Mouse (Mus musculus) liver, embryonic 15.5 days (tissue): ENCODE results near the gene Tyw3. TPM values are rescaled to one million over a fixed set of nuclear protein-coding genes. Genes with fewer than 3 reads are reported as not detected.
"Not testable (repeated sequence)": the region's sequence is repeated elsewhere in the genome, so short reads cannot be mapped to it uniquely, and the experiment has no call there.

Experiments used
- ATAC-seq: fragments of 200-750 bp; cut with Nextera tagmentation; 2 replicates; pipeline ENCODE4 v1.8.0; 2017; ENCODE audit warnings: moderate number of reproducible peaks, mild to moderate bottlenecking, moderate library complexity; ENCODE audit not compliant: insufficient read depth
- H3K27ac ChIP-seq: fragments of 300-500 bp; sonication (generic); replicated peaks from 2 replicates; pipeline ENCODE4 v1.5.1; 2015; ENCODE audit warnings: mild to moderate bottlenecking, inconsistent platforms
- H3K27me3 ChIP-seq: fragments of 300-500 bp; sonication (generic); 2 replicates; pipeline ENCODE4 v1.6.1; 2015; ENCODE audit warnings: mild to moderate bottlenecking, inconsistent platforms
- H3K36me3 ChIP-seq: fragments of 300-500 bp; sonication (generic); replicated peaks from 2 replicates; pipeline ENCODE4 v1.6.1; 2015; ENCODE audit warnings: moderate library complexity, mild to moderate bottlenecking, inconsistent platforms
- H3K4me1 ChIP-seq: fragments of 300-500 bp; sonication (generic); replicated peaks from 2 replicates; pipeline ENCODE4 v1.6.1; 2015; ENCODE audit warnings: inconsistent platforms
- H3K4me2 ChIP-seq: fragments of 300-500 bp; sonication (generic); 2 replicates; pipeline ENCODE4 v1.6.1; 2015; ENCODE audit warnings: moderate library complexity, mild to moderate bottlenecking, inconsistent platforms
- H3K4me3 ChIP-seq: fragments of 300-500 bp; sonication (generic); replicated peaks from 2 replicates; pipeline ENCODE4 v1.5.1; 2015; ENCODE audit warnings: mild to moderate bottlenecking, inconsistent platforms
- H3K9ac ChIP-seq: fragments of 300-500 bp; sonication (generic); 2 replicates; pipeline ENCODE4 v1.6.1; 2015; ENCODE audit warnings: moderate library complexity, mild to moderate bottlenecking, inconsistent platforms
- H3K9me3 ChIP-seq: fragments of 300-500 bp; sonication (generic); replicated peaks from 2 replicates; pipeline ENCODE4 v1.6.1; 2016; ENCODE audit warnings: inconsistent platforms
- WGBS: fragments of 180-500 bp; shearing (Covaris S2); methylation state at CpG from one replicate; pipeline ENCODE4 v1.1.7; 2015; ENCODE audit warnings: mixed read lengths; ENCODE audit not compliant: insufficient replicate concordance; 5-methylcytosine and 5-hydroxymethylcytosine counted together
- polyA plus RNA-seq: library from polyadenylated mRNA; unstranded; fragments of >200 nt; fragmentation: Nextera tagmentation; extraction: Ambion mirVana; gene quantifications from 2 replicates; pipeline ENCODE4 v1.2.1, GENCODE M21; 2015

Gene Tyw3
- 2.7 and 4.1 TPM in 2 replicates for polyA plus RNA-seq

GRCm38 (mm10) chr3:154596934-154597554 is at the start of gene Tyw3:
Gene Tyw3 (minus strand): TSS chr3:154597104.
- Histone ChIP-seq H3K9ac (peak within 1 kb of the TSS; percentile 62), H3K36me3 (peaks cover 8% of the 10 kb centered on the region), H3K9me3 (no peaks in the 10 kb centered on the region), H3K27me3 (no peaks in the 10 kb centered on the region), H3K4me3 (peak within 1 kb of the TSS; percentile 82), H3K4me2 (peak within 1 kb of the TSS; percentile 75), H3K4me1 (peaks cover 7% of the 10 kb centered on the region), H3K27ac (peak within 1 kb of the TSS; percentile 76)
- under 1% methylated on average over 38 of the region's 38 CpGs for WGBS
- peak; percentile 95 for ATAC-seq

DNA sequence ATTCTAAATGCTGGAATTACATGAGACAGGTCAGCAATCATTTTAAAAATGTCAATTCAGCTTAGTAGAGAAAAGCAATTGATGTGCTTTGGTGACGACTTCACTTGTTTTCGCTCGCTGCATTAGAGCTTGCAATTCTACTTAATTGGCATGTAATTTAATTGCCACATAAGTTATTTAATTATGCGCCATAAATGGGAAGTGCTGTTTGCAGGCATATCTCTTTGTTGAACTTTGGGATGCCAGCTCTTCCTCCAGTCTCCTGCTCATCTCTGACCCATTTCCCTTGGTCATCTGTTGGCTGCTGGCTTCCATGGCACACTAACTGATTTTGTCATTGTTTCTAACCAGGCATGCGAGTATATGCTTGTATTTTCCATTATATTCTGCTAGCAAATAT is 36.2 kb upstream of the Tyw3 start:
- Histone ChIP-seq H3K27me3 (no peaks in the 10 kb centered on the region), H3K4me2 (no peak overlapping the region), H3K4me1 (peaks cover 6% of the 10 kb centered on the region), H3K36me3 (no peaks in the 10 kb centered on the region), H3K27ac (no peak overlapping the region), H3K4me3 (no peak overlapping the region), H3K9me3 (no peaks in the 10 kb centered on the region), H3K9ac (no peak overlapping the region)
- WGBS: 65% methylated on average over 5 of the region's 5 CpGs
- ATAC-seq: no peak

DNA sequence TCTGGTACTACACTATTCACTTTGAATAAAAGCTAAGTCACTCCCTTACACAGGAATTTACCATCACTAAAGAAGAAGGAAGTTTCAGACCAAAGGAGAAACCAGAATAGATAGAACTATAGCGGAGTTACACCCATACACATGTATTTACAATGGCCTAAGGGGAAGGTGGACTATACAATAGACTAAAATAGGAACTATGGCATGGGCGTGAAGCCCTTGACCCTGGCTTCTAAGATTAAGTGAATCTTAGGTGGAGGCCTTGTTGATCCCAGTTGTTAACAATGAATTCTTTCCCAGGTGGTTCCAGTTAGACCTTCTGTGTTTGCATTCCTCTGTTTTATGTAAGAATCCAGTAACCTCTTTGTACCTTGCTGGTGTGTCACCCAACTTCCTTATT is 34.4 kb upstream of the Tyw3 start:
- not testable (repeated sequence) for H3K4me3 ChIP-seq, ATAC-seq, H3K9ac ChIP-seq, H3K27me3 ChIP-seq, H3K4me2 ChIP-seq, H3K4me1 ChIP-seq, H3K9me3 ChIP-seq, H3K27ac ChIP-seq, H3K36me3 ChIP-seq
- 69% methylated on average over 2 of the region's 2 CpGs for WGBS

- ATAC-seq: peak; percentile 73
- Histone ChIP-seq H3K4me2 (no peak overlapping the region), H3K9ac (no peak overlapping the region), H3K9me3 (no peaks in the 10 kb centered on the region), H3K27me3 (no peaks in the 10 kb centered on the region), H3K27ac (no peak overlapping the region), H3K4me1 (peaks cover 6% of the 10 kb centered on the region), H3K4me3 (no peak overlapping the region), H3K36me3 (no peaks in the 10 kb centered on the region)
Measured at GRCm38 (mm10) chr3:154628284-154628683, 31.4 kb upstream of the Tyw3 start.

DNA sequence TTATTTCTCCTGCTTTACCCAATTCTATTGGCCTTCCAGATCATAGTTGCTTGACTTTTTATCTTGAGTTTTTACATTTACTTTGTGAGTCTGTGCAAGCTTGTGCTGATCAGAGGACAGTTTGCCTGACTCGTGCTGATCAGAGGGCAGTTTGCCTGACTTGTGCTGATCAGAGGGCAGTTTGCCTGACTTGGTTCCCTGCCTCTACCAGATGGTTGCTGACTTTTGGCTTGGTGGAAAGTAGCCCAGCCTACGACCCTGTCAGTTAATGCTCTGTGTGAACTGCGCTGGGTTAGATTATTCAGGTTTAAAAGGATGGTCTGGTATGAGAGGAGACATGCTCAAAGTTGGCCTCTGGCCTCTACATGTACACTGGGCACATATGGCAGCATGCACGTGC is 19.2 kb upstream of the Tyw3 start:
- H3K36me3 ChIP-seq: peaks cover 20% of the 10 kb centered on the region
- H3K27me3 ChIP-seq: no peaks in the 10 kb centered on the region
- H3K9ac ChIP-seq: no peak overlapping the region
- ATAC-seq: no peak
- H3K4me3 ChIP-seq: no peak overlapping the region
- H3K4me1 ChIP-seq: no peaks in the 10 kb centered on the region
- H3K27ac ChIP-seq: no peak overlapping the region
- no peak overlapping the region for H3K4me2 ChIP-seq
- 58% methylated on average over 4 of the region's 4 CpGs for WGBS
- no peaks in the 10 kb centered on the region for H3K9me3 ChIP-seq

GRCm38 (mm10) chr3:154615304-154615703 is 18.4 kb upstream of the Tyw3 start:
- Histone ChIP-seq H3K9ac (no peak overlapping the region), H3K4me1 (no peaks in the 10 kb centered on the region), H3K9me3 (no peaks in the 10 kb centered on the region), H3K27ac (no peak overlapping the region), H3K36me3 (peaks cover 22% of the 10 kb centered on the region), H3K27me3 (no peaks in the 10 kb centered on the region), H3K4me3 (no peak overlapping the region), H3K4me2 (no peak overlapping the region)
- 72% methylated on average over 7 of the region's 7 CpGs for WGBS
- ATAC-seq: no peak

DNA sequence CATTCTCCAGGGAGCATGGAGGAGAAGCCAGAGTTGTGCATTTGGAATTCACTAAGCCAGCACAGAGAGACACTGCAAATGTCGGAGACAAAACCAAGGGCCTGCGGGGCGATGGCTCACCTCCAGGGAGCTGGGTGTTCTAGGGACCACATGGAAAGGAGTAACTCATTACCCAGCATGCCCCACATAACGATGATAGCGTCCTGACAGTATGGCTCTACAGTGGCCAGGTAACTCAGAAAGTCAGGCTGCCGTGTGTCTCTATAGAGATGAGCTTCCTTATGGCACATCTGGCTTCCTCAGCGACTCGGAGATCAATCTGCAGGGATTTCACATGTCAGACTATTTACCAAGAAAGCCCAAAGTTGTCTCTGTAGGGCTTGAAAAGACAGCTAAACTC is 17.9 kb upstream of the Tyw3 start:
- no peaks in the 10 kb centered on the region for H3K9me3 ChIP-seq
- H3K9ac ChIP-seq: no peak overlapping the region
- no peak overlapping the region for H3K27ac ChIP-seq
- no peak overlapping the region for H3K4me3 ChIP-seq
- no peak overlapping the region for H3K4me2 ChIP-seq
- no peaks in the 10 kb centered on the region for H3K27me3 ChIP-seq
- WGBS: 75% methylated on average over 8 of the region's 8 CpGs
- peaks cover 22% of the 10 kb centered on the region for H3K36me3 ChIP-seq
- no peaks in the 10 kb centered on the region for H3K4me1 ChIP-seq
- no peak for ATAC-seq

GRCm38 (mm10) chr3:154611888-154612287 is 15.0 kb upstream of the Tyw3 start:
- Histone ChIP-seq H3K9ac (no peak overlapping the region), H3K4me3 (no peak overlapping the region), H3K27ac (no peak overlapping the region), H3K4me2 (no peak overlapping the region), H3K4me1 (no peaks in the 10 kb centered on the region), H3K36me3 (peaks cover 22% of the 10 kb centered on the region), H3K9me3 (no peaks in the 10 kb centered on the region), H3K27me3 (no peaks in the 10 kb centered on the region)
- WGBS: 63% methylated on average over 3 of the region's 3 CpGs
- no peak for ATAC-seq

- H3K9me3 ChIP-seq: no peaks in the 10 kb centered on the region
- 56% methylated on average over 1 of the region's 1 CpGs for WGBS
- no peaks in the 10 kb centered on the region for H3K27me3 ChIP-seq
- H3K4me1 ChIP-seq: no peaks in the 10 kb centered on the region
- no peak overlapping the region for H3K4me3 ChIP-seq
- H3K4me2 ChIP-seq: no peak overlapping the region
- peaks cover 16% of the 10 kb centered on the region for H3K36me3 ChIP-seq
- no peak overlapping the region for H3K9ac ChIP-seq
- no peak for ATAC-seq
- H3K27ac ChIP-seq: no peak overlapping the region
Measured at GRCm38 (mm10) chr3:154607896-154608295, 11.0 kb upstream of the Tyw3 start.

DNA sequence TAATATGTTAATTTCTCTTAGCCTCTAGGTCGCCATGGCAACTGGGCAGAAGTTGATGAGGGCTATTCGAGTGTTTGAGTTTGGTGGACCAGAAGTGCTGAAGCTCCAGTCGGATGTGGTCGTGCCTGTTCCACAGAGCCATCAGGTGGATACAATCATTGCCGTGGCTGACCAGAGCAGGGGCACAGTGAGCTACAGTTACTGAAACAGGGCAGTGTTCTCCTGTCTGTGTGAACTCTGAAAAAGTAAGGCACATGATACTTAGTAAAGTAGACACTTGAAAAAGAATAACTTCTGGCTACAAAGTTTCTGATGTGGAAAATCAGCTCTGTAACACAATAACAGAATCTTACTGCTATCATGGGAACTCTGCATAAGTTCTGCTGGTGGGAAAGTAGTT is 8.0 kb upstream of the Tyw3 start:
- ATAC-seq: no peak
- 60% methylated on average over 5 of the region's 5 CpGs for WGBS
- Histone ChIP-seq H3K9ac (no peak overlapping the region), H3K4me3 (no peak overlapping the region), H3K36me3 (no peaks in the 10 kb centered on the region; the same call in none of the 2 replicates), H3K27me3 (no peaks in the 10 kb centered on the region), H3K4me2 (no peak overlapping the region), H3K27ac (no peak overlapping the region), H3K9me3 (no peaks in the 10 kb centered on the region), H3K4me1 (no peaks in the 10 kb centered on the region)

DNA sequence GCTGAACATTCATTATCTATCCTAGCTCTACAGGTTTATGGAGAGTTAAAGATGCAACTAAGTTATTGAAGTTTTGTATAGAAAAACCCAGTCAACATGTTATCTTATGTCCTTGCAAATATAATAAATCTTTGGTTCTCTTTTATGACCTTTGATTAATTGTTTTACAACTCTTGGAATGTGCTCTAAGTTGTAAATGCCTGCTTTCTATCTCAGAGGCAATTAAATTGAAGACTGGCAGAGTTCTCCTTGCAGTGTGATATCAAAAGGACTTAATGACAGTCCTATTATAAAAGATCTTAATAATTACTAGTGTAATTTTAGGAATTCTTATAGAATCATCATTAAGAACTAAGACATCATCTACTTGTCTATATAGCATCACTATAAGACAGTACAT is 5.2 kb upstream of the Tyw3 start:
- Histone ChIP-seq H3K4me1 (0 out of 2 replicates have a peak, but pooled peaks cover 3% of the 10 kb centered on the region), H3K27ac (no peak overlapping the region), H3K4me3 (no peak overlapping the region), H3K9me3 (no peaks in the 10 kb centered on the region), H3K9ac (no peak overlapping the region), H3K4me2 (no peak overlapping the region), H3K36me3 (no peaks in the 10 kb centered on the region; the same call in none of the 2 replicates), H3K27me3 (no peaks in the 10 kb centered on the region)
- ATAC-seq: no peak

- Histone ChIP-seq H3K4me2 (peak overlapping the region; percentile 75), H3K36me3 (peaks cover 6% of the 10 kb centered on the region; the same call in 1 of the 2 replicates), H3K27me3 (no peaks in the 10 kb centered on the region), H3K27ac (peak overlapping the region; percentile 76), H3K9ac (peak overlapping the region; percentile 62), H3K4me1 (peaks cover 7% of the 10 kb centered on the region), H3K4me3 (peak overlapping the region; percentile 82), H3K9me3 (no peaks in the 10 kb centered on the region)
- peak; percentile 10 for ATAC-seq
- WGBS: 40% methylated on average over 7 of the region's 7 CpGs
Measured at GRCm38 (mm10) chr3:154597561-154597960, 657 bp upstream of the Tyw3 start.
